ENCODE assay signal across 16 mouse cellular contexts in the genomic region with DNA sequence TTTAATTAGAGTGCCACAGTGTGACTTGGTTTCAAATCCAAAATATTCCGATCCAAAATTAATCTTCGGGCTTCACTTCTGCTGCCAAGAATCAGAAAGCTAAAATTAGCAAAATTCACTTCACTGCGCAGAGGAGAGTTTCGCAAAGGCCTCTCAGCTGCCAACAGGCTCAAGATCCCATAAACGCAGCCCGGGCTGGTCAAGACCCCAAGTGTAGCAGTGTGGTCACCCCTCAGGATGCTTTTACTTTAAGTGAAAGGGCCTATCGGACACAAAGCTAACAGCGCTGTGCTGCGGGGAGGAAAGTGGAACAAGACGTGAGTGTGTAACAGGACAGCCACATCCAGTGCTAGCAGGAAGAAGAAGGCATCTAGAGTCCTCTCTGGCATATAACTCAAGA.
"Had no signal": no experiment of that assay in that cellular context is flagged by ENCODE, and none has a peak within 500 bp of the region (broad histone marks: within the 10 kb centered on the region; RNA-seq: fewer than 3 reads in every experiment).

No protein-coding gene starts in this region.

- H3K27me3 ChIP-seq: limb, embryonic 13.5 days; midbrain, embryonic 15.5 days; neural tube, embryonic 13.5 days; stomach, embryonic 15.5 days had no signal

- H3K4me3 ChIP-seq: limb, embryonic 13.5 days; midbrain, embryonic 15.5 days; neural tube, embryonic 13.5 days; stomach, embryonic 15.5 days had no signal

- DNase-seq: kidney, adult 9 months; kidney, postnatal 36 days; left cerebral cortex, postnatal 4 days; lung, embryonic 14.5 days; lung, postnatal 36 days; retina, postnatal 1 day; right cerebral cortex, postnatal 4 days; spleen, adult 18-20 months; thymus, postnatal 36 days had no signal

- ATAC-seq: intestine, embryonic 16.5 days; midbrain, embryonic 15.5 days had no signal

- H3K36me3 ChIP-seq: limb, embryonic 13.5 days; midbrain, embryonic 15.5 days; neural tube, embryonic 13.5 days; stomach, embryonic 15.5 days had no signal

- H3K4me2 ChIP-seq: limb, embryonic 13.5 days; lung, embryonic 14.5 days; midbrain, embryonic 11.5 days; midbrain, embryonic 15.5 days; neural tube, embryonic 13.5 days; stomach, embryonic 15.5 days had no signal

- H3K9ac ChIP-seq: limb, embryonic 13.5 days; lung, embryonic 14.5 days; midbrain, embryonic 15.5 days; neural tube, embryonic 13.5 days; stomach, embryonic 15.5 days had no signal

- H3K27ac ChIP-seq: kidney, postnatal 0 days; limb, embryonic 13.5 days; midbrain, embryonic 15.5 days; neural tube, embryonic 13.5 days; stomach, embryonic 15.5 days had no signal

- H3K9me3 ChIP-seq: limb, embryonic 13.5 days; midbrain, embryonic 15.5 days; neural tube, embryonic 13.5 days; stomach, embryonic 15.5 days had no signal
